Mouse (Mus musculus) forebrain, embryonic 14.5 days (tissue): ENCODE measurements around the gene Pofut2. TPM values are rescaled to one million over a fixed set of nuclear protein-coding genes. Genes with fewer than 3 reads are reported as not detected.

Source experiments
- ATAC-seq: fragments of 200-750 bp; cut with Nextera tagmentation; 2 replicates; pipeline ENCODE4 v1.8.0; 2017; ENCODE audit warnings: mild to moderate bottlenecking, moderate library complexity
- DNase-seq: peaks from one replicate; pipeline ENCODE4 v3.0.0-alpha.2; 2015; ENCODE audit warnings: low spot score
- H3K27ac ChIP-seq: fragments of 300-500 bp; sonication (generic); 2 replicates; pipeline ENCODE4 v1.5.1; 2014; ENCODE audit warnings: low read depth, mild to moderate bottlenecking, control low read depth, low read length, moderate library complexity
- H3K27me3 ChIP-seq: fragments of 300-500 bp; sonication (generic); replicated peaks from 2 replicates; pipeline ENCODE4 v1.6.1; 2014; ENCODE audit warnings: low read length, control low read depth, mixed read lengths; ENCODE audit not compliant: control insufficient read depth, insufficient read depth
- H3K36me3 ChIP-seq: fragments of 300-500 bp; sonication (generic); 2 replicates; pipeline ENCODE4 v1.6.1; 2014; ENCODE audit warnings: low read length, control low read depth; ENCODE audit not compliant: control insufficient read depth, insufficient read depth
- H3K4me1 ChIP-seq: fragments of 300-500 bp; sonication (generic); 2 replicates; pipeline ENCODE4 v1.6.1; 2014; ENCODE audit warnings: antibody characterized with exemption, low read length, control low read depth; ENCODE audit not compliant: control insufficient read depth, insufficient read depth
- H3K4me2 ChIP-seq: fragments of 300-500 bp; sonication (generic); 2 replicates; pipeline ENCODE4 v1.6.1; 2014; ENCODE audit warnings: mild to moderate bottlenecking, control low read depth, low read length
- H3K4me3 ChIP-seq: fragments of 300-500 bp; sonication (generic); 2 replicates; pipeline ENCODE4 v1.5.1; 2014; ENCODE audit warnings: low read depth, low read length, control low read depth
- H3K9ac ChIP-seq: fragments of 300-500 bp; sonication (generic); 2 replicates; pipeline ENCODE4 v1.6.1; 2014; ENCODE audit warnings: mild to moderate bottlenecking, low read length, control low read depth, moderate library complexity
- H3K9me3 ChIP-seq: fragments of 300-500 bp; sonication (generic); replicated peaks from 2 replicates; pipeline ENCODE4 v1.6.1; 2016; ENCODE audit warnings: low read length, control low read depth, mixed read lengths; ENCODE audit not compliant: control insufficient read depth
- WGBS: fragments of 180-500 bp; shearing (Covaris S2); extraction: QIAGEN DNeasy Blood & Tissue Kit; methylation state at CpG from one replicate; pipeline ENCODE4 v1.1.7; 2014; 5-methylcytosine and 5-hydroxymethylcytosine counted together
- polyA plus RNA-seq: library from polyadenylated mRNA; unstranded; fragments of >200 nt; fragmentation: Nextera tagmentation; extraction: Ambion mirVana; gene quantifications from 2 replicates; pipeline ENCODE4 v1.2.1, GENCODE M21; 2014

Gene Pofut2
- 44.1 and 55.2 TPM in 2 replicates for polyA plus RNA-seq

DNA sequence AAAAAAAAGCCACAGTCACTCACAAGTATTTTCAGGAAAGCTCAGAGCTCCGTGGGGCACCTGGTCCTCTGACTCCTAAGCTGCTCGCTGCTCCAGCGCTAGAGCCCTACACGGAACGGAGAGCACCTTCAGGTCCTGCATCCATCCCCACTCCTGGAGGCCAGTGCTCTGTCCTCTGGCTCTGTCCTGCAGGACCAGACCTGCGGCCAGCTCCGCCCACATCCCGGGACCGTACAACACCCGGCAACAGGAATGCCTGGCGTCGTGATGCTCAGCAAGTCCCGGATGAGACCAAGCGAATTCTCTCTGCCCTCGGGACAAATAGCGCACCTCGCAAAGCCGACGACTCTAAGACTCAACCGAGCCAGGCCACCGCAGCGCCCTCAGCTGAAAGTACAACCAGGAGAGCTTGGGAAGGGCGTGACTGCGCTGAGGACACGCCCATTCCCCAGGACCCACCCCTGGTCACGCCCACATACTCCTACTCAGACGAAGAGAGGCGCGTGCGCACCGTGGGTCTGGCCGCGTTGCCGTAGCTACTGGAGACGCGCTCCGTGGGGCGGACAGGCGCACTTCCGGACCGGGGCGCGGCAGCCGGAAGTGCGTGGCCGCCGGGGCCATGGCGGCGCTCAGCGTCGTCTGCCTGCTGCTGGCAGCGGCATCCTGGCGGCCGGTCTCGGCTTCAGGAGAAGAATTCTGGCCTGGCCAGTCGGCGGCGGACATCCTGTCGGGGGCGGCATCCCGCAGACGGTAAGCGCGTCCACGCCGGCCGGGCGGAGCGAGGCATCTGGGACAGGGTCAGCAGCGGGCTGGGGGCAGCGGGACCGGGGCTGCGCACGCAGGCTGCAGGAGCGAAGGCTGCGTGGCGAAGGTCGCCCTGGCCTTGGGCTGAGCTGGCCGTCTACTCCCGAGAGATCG lies at the start of gene Pofut2:
TSS of gene Pofut2 (plus strand) at position 515 of the 918 bp plus-strand sequence.
- H3K4me2 ChIP-seq: peak within 1 kb of the TSS; percentile 84
- peak; percentile 99 for DNase-seq
- H3K36me3 ChIP-seq: peaks cover 27% of the 10 kb centered on the region
- no peaks in the 10 kb centered on the region for H3K9me3 ChIP-seq
- WGBS: under 1% methylated on average over 72 of the region's 81 CpGs
- H3K4me3 ChIP-seq: peak within 1 kb of the TSS; percentile 88
- ATAC-seq: peak; percentile 99
- peak within 1 kb of the TSS; percentile 90 for H3K9ac ChIP-seq
- H3K27me3 ChIP-seq: no peaks in the 10 kb centered on the region
- peaks cover 12% of the 10 kb centered on the region for H3K4me1 ChIP-seq
- peak within 1 kb of the TSS; percentile 75 for H3K27ac ChIP-seq

DNA sequence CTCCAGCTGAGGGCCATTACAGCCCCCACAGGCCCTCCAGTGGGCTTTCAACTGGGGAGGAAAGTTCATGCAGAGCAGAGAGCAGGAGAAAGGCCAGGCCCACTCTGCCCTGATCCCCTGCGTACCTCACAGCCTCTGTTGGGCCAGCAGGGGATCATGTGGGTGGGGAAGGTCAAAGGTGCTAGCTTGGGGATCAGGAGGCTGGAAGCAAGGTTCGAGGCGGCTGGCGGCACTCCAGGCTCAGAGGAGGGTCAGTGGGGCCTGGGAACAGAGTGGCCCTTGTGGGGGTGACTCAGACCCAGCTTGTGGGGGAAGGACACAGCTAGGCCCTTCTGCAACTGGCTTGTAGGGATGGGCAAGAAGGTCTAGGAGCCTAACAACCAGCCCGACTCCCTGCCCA lies 49.8 kb upstream of the Pofut2 start:
- no peak overlapping the region for H3K4me3 ChIP-seq
- H3K4me2 ChIP-seq: no peak overlapping the region
- H3K36me3 ChIP-seq: no peaks in the 10 kb centered on the region
- H3K27ac ChIP-seq: no peak overlapping the region
- no peaks in the 10 kb centered on the region for H3K27me3 ChIP-seq
- 64% methylated on average over 5 of the region's 5 CpGs for WGBS
- DNase-seq (no peak), ATAC-seq (no peak)
- no peak overlapping the region for H3K9ac ChIP-seq
- H3K9me3 ChIP-seq: no peaks in the 10 kb centered on the region
- peaks cover 3% of the 10 kb centered on the region; the same call in 1 of the 2 replicates for H3K4me1 ChIP-seq

DNA sequence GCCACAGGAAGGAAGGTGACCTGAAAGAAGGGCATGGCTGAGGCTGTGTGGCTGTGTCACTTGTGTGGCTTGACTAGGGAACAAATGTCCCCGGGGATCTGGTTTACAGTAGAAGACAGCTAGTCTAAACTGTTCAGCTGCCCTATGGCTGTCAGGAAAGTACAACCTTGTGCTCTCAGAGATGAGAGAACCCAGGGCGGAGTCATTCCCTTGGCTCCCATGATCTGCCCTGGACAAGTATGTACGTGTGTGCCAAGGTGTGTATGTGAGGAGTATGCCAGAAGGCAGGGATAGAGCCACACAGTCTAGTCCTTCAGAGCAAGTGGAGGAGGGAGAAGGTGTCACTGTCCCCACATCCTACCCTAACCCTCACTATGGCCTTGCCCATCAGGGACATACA lies 48.4 kb upstream of the Pofut2 start:
- Histone ChIP-seq H3K4me2 (no peak overlapping the region), H3K36me3 (no peaks in the 10 kb centered on the region), H3K4me3 (no peak overlapping the region), H3K4me1 (no peaks in the 10 kb centered on the region; the same call in 1 of the 2 replicates), H3K9ac (no peak overlapping the region), H3K27me3 (no peaks in the 10 kb centered on the region), H3K27ac (no peak overlapping the region), H3K9me3 (no peaks in the 10 kb centered on the region)
- DNase-seq (no peak), ATAC-seq (no peak)
- 97% methylated on average over 3 of the region's 3 CpGs for WGBS

DNA sequence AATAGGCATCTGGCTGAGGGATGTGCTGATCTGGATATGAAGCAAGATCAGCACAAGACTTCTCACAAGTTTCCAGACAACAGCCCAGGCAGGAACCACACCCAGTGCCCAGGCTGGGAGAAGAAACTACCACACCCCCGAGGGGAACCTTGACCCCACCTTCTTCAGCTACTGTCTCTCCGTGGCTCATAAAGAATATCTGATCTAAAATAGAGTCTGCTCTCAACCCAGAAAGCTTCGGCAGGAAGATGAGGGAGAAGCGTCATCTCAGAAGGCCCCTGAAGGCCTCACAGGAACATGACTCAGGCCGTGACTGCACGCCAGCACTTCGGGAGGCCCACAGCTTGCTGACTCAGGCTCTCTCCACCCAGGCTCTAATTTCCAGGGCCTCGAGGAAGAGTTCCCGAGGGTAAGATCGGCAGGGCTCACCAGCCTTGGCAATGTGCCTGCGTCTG lies 47.9 kb upstream of the Pofut2 start:
- Histone ChIP-seq H3K36me3 (no peaks in the 10 kb centered on the region), H3K9ac (no peak overlapping the region), H3K27ac (no peak overlapping the region), H3K4me2 (no peak overlapping the region), H3K9me3 (no peaks in the 10 kb centered on the region), H3K4me3 (no peak overlapping the region), H3K4me1 (no peaks in the 10 kb centered on the region; the same call in 1 of the 2 replicates), H3K27me3 (no peaks in the 10 kb centered on the region)
- ATAC-seq (no peak), DNase-seq (no peak)
- 81% methylated on average over 11 of the region's 11 CpGs for WGBS

DNA sequence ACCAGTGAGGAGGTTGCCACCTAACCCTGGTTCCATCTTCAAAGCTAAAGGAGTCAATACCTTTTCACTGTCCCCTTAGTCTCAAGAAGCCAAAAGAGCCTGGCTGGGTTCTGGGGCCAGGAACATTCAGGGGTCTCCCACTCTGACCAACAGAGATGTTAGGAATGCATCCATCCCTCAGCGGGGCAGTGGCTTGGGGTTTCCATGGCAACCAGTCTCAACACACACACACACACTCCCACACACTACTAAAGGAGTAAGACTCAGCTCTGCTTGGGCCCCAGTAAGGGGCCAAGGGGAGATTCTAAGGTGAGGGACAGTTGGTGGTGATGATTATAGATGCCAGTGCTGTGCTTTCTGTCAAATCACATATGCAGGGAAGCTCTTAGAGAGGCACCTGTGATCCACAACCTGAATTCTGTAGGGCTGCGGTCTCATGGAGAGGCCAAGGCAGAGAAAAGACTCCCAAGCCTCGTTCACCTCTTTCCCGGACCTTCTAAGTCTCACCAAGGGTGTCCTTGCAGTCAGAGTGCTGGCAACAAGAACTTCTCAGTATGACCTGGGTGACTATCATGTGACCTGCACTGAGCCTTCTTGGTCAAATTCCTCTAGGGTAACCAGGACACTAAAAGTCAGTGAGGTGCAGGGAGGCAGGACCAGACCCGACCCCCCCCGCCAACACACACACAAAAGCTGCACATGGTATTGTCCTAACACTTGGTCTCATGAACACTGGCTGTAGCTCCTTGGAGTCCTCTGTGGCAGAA lies 46.5 kb upstream of the Pofut2 start:
- no peaks in the 10 kb centered on the region for H3K9me3 ChIP-seq
- WGBS: 83% methylated on average over 6 of the region's 6 CpGs
- no peak overlapping the region for H3K9ac ChIP-seq
- H3K27me3 ChIP-seq: no peaks in the 10 kb centered on the region
- no peaks in the 10 kb centered on the region for H3K4me1 ChIP-seq
- no peak overlapping the region for H3K4me3 ChIP-seq
- no peak overlapping the region for H3K4me2 ChIP-seq
- no peak overlapping the region for H3K27ac ChIP-seq
- ATAC-seq (no peak), DNase-seq (no peak)
- H3K36me3 ChIP-seq: no peaks in the 10 kb centered on the region

DNA sequence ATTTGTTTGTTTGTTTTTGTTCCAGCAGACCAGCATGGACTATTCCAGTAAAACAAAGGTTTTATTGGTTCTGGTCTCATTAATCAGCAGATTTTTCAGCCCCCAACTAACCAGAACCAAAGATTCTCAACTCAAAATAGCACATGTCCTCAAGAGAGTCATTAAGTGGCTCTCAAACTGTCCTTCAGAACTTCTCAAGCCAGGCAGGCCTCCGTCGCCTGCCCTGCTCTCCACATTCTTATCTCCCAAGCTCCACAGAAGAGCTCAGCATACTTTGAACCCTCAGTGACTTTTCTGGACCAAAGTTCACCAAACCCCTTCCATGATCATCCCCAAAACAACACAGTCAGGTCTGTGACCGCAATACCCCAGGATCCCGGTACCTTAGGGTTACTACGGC lies 45.5 kb upstream of the Pofut2 start:
- Histone ChIP-seq H3K9ac (no peak overlapping the region), H3K27ac (no peak overlapping the region), H3K4me1 (no peaks in the 10 kb centered on the region), H3K27me3 (no peaks in the 10 kb centered on the region), H3K9me3 (no peaks in the 10 kb centered on the region), H3K36me3 (no peaks in the 10 kb centered on the region), H3K4me2 (no peak overlapping the region), H3K4me3 (no peak overlapping the region)
- ATAC-seq (no peak), DNase-seq (no peak)
- WGBS: 94% methylated on average over 5 of the region's 5 CpGs

DNA sequence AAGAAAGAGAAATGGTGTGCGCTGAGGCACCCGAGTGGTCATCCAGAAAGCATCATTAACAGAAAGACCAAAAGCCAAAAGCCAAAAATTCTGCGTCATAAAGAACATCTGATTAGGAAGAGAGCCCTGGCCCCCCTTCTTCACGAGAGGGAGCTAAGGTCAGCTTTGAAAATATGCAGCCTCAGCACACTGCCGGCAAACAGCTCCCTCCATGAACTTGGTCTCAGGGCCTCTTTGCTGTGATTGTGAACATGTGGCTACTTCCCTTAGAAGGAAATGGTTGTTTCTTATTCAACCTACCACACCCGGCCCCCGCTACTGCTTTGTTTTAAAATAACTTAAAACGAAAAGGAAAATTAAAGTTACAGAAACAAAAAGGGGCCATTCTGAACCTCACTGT lies 44.4 kb upstream of the Pofut2 start:
- no peak for ATAC-seq
- no peaks in the 10 kb centered on the region for H3K9me3 ChIP-seq
- no peak overlapping the region for H3K4me3 ChIP-seq
- H3K36me3 ChIP-seq: no peaks in the 10 kb centered on the region
- H3K27me3 ChIP-seq: no peaks in the 10 kb centered on the region
- no peak overlapping the region for H3K4me2 ChIP-seq
- no peaks in the 10 kb centered on the region for H3K4me1 ChIP-seq
- WGBS: 85% methylated on average over 8 of the region's 8 CpGs
- H3K27ac ChIP-seq: no peak overlapping the region
- DNase-seq: no peak
- no peak overlapping the region for H3K9ac ChIP-seq

DNA sequence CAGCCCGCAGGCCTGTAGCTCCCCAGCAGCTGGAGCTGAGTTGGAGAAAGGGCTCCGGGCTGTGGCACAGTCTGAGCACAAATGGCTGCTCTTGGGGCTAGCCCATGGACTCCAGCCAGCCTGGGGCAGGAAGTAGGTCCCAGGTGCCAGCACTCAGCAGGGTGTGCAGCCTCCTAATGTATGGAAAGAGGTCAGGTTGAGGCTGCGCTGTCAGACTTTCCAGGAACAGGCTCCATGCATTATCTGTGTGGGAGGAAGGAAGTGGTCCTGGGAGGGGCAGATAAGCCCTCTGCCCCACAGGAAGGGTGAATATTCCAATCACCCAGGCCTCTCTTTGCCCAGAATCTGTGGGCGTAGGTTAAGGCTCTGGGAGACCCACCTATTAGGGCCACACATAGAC lies 43.4 kb upstream of the Pofut2 start:
- no peak overlapping the region for H3K9ac ChIP-seq
- no peak for ATAC-seq
- 75% methylated on average over 4 of the region's 4 CpGs for WGBS

More for the DNA sequence above, 43.4 kb upstream of the Pofut2 start:
- H3K4me1 ChIP-seq: no peaks in the 10 kb centered on the region
- H3K4me2 ChIP-seq: no peak overlapping the region
- no peaks in the 10 kb centered on the region for H3K27me3 ChIP-seq
- no peak overlapping the region for H3K27ac ChIP-seq
- H3K9me3 ChIP-seq: no peaks in the 10 kb centered on the region
- no peaks in the 10 kb centered on the region for H3K36me3 ChIP-seq
- DNase-seq: no peak
- H3K4me3 ChIP-seq: no peak overlapping the region
